Mouse (Mus musculus): ENCODE data around the gene Hoxb9.
A peak's percentile ranks its signal among the peaks of the same experiment; 100 is the strongest.

Hoxb9 gene

DNA sequence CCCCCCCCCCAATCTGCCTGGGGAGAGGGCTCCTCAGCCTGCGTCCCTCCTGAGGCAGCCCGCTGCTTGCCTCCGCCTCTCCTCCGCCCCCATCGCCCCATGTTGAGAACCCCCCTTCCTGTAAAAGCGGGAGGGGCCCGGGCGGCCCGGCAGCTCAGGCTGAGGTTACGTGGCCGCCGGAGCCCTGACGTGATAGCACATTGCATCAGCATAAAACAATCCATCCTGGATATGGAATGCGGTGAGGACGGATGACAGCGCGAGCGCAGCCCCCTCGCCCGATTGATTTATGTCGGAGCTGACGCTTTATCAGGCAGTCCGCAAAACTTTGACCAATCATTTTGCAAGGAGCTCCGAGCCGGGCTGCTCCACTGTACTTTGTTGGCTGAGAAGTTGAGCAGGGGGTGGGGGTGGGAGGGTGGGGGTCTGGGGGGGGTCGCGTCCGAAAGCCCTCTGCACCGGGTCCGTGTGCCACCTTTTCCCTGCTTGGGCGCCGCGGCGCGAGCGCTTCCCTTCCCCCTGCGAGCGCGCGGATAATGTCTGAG, at the start of gene Hoxb9:
Hoxb9 (plus strand) TSS at position 462 of the 545 bp plus-strand sequence.
- DNase-seq: no peak

GRCm38 (mm10) chr11:96223813-96224212, 47.4 kb upstream of the Hoxb9 start:
- no peak for DNase-seq

DNA sequence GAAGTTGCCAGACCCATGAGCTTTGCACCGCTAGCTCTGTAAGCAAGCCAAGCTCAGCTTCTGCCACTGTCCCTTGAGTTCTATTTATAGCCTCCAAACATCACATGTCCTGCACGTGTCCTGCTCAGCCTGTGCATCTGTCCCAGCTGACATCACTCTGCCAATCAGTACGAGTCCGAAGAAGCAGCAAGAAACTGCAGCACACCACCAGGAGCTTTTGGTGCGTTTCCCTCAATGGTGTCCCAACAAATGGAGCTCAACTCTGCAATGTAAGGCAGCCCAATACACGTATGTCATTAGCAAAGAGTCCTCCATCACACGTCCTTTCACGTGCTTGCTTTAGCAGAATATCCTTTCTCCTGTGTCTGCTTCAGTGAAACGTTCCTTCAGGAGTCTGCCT, 43.6 kb upstream of the Hoxb9 start:
- DNase-seq: no peak

- peak; percentile 16 for DNase-seq
Measured at GRCm38 (mm10) chr11:96234906-96235305, 36.4 kb upstream of the Hoxb9 start.

- DNase-seq: peak; percentile 43
Measured at GRCm38 (mm10) chr11:96240211-96240610, 31.0 kb upstream of the Hoxb9 start.

GRCm38 (mm10) chr11:96250901-96251300, 20.4 kb upstream of the Hoxb9 start:
- DNase-seq: no peak

DNA sequence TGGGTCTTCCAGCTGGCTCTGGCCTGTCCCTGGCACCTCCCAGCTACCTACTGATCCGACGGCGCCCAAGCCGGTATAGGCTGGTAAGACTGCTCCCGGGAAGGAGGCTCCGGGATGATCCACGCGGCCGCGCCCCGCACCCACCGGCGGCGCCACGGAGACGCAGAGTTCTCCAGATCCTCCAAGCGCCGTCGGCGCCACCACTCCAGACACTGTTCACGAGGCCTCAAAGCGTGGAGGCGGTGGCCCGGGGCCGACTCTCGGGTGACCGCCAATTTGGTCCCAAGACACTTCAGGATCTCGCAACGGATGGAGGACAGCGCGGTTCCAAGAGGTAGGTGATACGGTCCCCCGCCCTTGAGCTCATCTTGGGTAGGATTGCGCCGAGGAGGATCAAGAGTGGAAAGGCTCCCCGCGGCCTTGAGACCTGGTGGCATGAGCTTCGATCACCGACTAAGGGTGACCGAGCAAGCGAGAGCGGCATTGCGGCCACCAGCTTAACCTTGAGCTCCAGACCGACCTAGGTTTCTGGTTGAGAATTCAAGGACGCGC, 19.7 kb upstream of the Hoxb9 start:
- no peak for DNase-seq

DNA sequence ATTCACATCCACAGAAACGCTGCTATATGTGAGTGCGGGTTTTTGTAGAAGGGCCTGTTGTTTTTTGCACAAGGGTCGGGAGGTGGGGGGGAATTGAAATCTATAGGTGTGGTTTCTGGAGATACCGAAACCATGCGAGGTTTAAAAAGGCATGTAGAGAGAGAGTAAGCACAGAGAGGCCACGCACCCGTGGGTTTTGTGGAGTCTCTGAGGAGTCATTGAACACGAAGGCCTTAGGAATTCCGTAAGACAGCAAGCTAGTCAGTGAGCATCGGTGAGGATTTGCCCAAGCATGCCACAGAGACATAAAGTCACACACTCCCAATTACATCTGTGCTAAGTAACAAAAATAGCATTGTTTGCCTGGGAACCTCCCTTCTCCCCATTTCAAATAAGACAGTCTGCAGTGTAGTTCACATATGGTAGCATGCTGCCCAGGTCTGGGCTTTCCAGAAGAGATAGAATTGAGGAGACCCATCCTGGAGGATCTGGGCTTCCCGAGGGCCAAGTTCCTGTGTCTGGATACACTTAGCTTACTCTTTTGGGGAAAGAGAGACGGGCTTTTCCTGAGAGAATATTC, 18.6 kb upstream of the Hoxb9 start:
- DNase-seq: no peak

- DNase-seq: no peak
Measured at GRCm38 (mm10) chr11:96254221-96254620, 17.0 kb upstream of the Hoxb9 start.

- no peak for DNase-seq
Measured at GRCm38 (mm10) chr11:96255111-96255995, 15.9 kb upstream of the Hoxb9 start.

- no peak for DNase-seq
Measured at GRCm38 (mm10) chr11:96255996-96256445, 15.2 kb upstream of the Hoxb9 start.

- DNase-seq: no peak
Measured at GRCm38 (mm10) chr11:96257141-96257540, 14.1 kb upstream of the Hoxb9 start.

GRCm38 (mm10) chr11:96259038-96259437, 12.2 kb upstream of the Hoxb9 start:
- DNase-seq: no peak

DNA sequence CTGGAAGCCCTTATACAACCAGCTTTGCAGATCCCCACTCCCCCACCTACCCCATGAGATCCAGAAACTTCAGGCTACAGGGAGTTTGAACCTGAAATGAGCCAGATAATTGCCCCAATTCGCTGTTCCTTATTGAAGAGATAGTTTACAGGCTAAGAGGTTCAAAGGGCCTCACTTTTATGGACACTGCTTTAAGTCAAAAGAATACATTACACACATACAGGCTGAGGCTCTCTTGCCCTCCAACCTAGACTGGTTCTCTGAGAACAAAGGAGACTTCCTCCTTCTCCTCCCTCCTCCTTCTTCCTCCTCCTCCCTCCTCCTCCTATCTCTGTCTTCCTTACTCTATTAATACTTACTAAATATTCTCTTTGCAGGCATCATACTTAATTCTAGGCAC, 11.7 kb upstream of the Hoxb9 start:
- DNase-seq: no peak

GRCm38 (mm10) chr11:96260310-96260970, 10.8 kb upstream of the Hoxb9 start:
- DNase-seq: no peak

GRCm38 (mm10) chr11:96261323-96261890, 9.8 kb upstream of the Hoxb9 start:
- no peak for DNase-seq

DNA sequence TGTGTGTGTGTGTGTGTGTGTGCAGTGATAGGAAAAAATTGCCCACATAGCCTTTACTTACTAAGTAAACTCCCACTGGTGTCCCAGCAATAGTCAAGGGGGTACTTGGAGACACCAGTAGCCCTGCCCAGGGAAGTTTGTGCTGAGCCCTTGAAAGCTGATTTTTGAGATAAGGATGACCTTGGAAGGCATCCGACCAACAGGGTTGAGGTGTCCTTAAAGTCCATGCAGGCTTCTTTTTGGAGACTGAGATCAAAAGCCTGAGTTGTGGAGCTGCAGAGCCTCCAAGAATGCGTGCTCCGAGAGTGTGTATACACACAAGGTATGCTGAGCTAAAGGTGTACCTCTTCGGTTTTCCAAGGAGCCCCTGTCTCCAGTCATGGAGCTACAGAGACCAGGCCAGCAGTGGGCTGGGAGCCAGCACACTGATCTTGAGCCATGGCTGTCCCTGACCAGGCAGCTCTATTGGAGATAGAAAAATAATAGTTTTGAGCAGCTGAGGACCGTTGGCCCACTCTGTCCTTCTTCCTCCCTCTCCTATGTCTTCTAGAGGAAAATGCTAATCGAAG, 8.9 kb upstream of the Hoxb9 start:
- DNase-seq: no peak

DNA sequence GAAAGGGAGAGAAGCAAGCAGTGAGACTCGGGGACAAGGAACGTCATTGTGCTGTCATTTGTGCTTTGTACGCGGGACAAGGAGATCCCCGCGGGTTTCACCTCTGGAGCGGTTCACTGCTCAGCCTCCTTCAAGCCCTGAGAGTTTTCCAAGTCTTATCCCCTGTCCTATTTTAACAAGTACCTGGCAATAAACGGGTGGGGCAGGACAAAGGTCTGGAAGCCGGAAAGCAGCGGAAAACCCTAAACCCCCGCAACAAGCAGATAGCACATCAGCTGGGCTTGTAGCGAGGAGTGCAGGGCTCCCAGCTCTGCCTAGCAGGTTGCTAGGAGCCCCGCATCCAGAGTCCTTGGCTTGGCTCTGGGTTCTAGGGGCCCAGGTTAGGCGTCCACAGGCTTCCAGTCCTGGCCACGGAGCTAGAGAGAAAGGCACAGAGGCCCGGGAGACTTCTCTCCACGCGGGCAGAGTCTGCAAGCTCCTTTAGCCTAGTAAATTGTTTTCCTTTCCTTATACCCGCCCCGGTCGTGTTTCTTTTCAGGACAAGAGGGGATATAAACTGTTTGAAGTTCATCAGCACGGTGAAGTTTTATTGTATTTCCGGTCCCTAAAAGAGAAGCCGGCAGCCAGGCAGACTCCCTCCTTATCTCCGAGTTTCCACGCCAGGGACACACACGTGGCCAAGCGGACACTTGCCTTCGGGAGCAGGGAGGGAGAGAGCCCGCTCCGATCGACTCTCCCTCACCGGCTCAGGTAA, 7.4 kb upstream of the Hoxb9 start:
- no peak for DNase-seq

GRCm38 (mm10) chr11:96264390-96265020, 6.8 kb upstream of the Hoxb9 start:
- no peak for DNase-seq

DNA sequence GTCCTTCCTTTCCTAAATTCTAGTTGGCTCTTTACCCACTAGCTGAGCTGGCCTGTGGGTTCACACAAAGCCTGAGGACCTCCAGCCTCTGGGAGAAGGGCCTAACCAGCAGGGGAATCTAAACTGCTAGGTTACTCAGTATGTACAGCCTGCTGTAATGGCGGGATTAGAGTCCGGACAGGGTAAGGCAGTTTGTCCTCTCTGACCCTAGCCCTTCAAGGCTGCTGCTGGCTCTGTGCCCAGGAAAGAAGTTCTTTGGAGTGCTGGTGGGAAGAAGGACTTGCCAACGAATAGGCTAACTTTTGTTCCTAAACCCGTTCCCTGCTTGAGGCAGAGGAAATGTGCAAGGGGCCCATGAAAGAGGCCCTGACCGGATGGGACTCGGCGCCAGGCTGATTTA, 5.3 kb upstream of the Hoxb9 start:
- no peak for DNase-seq
